Mouse (Mus musculus) adrenal gland, adult 10 weeks (tissue): ENCODE results near the gene Copz2. TPM values are rescaled to one million over a fixed set of nuclear protein-coding genes. Genes with fewer than 3 reads are reported as not detected.

ENCODE experiments used
- polyA plus RNA-seq: library from polyadenylated mRNA; stranded (reverse); fragments of 350-450 nt; fragmentation: Illumina TruSeq; extraction: RNeasy Lipid Tissue Mini Kit (QIAGEN cat#74804); gene quantifications from one replicate; pipeline ENCODE4 v1.2.3, GENCODE M21; 2014; ENCODE audit warnings: low read depth, low replicate concordance

The Copz2 gene
- polyA plus RNA-seq = 21.8 TPM

DNA sequence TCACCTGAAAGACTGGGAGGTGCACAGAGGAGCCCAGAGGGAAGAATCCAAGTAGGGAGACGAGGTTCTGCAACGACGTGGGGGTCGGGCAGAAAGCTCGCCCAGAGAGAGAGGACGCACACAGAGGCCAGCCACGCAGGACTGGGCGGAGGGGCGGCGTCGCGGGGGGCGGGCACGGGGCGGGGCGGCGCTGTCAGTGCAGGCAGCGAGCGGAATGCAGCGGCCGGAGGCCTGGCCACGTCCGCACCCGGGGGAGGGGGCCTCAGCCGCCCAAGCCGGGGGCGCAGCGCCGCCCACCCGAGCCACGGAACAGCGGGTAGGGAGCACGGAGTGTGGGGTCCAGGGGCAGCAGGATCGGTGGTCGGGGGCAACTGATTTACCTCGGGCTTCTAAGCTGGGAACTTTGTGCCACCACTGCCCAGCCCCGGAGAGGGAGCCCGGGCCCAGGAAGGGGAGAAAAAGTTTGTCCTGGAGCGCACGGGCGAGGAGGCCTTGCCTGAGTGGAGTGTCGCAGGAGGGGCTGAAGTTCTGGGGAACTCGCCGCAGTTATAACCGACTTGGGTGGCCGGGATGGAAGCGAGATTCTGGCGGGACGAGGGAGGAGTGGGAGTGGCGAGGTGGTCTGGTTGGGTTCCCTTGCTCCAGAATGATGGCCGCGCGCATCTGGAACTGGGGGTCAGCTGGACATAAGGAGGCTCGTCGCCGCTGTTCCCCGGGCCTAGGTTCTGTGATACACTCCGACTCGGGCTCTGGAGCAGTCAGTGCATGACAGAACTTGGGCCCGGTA, at the start of gene Copz2:
Gene Copz2, plus strand, starts transcription at position 190 of the 787 bp plus-strand sequence.

GRCm38 (mm10) chr11:96829813-96830538, 19.7 kb upstream of the Copz2 start, which contains the start of gene Nfe2l1:
Gene Nfe2l1, minus strand, starts transcription at chr11:96829968.

Other genes starting within 250 kb of the Copz2 start
- gene Snx11, start 72.3 kb upstream of the Copz2 start, polyA plus RNA-seq = 4.1 TPM
- 85.1 TPM for gene Cbx1, start 60.7 kb upstream of the Copz2 start, polyA plus RNA-seq
- 121 TPM for gene Nfe2l1, start 19.9 kb upstream of the Copz2 start, polyA plus RNA-seq
- gene Cdk5rap3, start 66.6 kb downstream of the Copz2 start, polyA plus RNA-seq = 16.9 TPM
- gene Prr15l, start 78.2 kb downstream of the Copz2 start, polyA plus RNA-seq = not detected
- gene Pnpo, start 94.1 kb downstream of the Copz2 start, polyA plus RNA-seq = 11.4 TPM
- 4.9 TPM for gene Sp2, start 133.1 kb downstream of the Copz2 start, polyA plus RNA-seq
- gene Sp6, start 163.5 kb downstream of the Copz2 start, polyA plus RNA-seq = not detected
- gene Scrn2, start 180.1 kb downstream of the Copz2 start, polyA plus RNA-seq = not detected
- not detected for gene Lrrc46, start 191.5 kb downstream of the Copz2 start, polyA plus RNA-seq
- gene Mrpl10, start 191.7 kb downstream of the Copz2 start, polyA plus RNA-seq = 28.6 TPM
- gene Osbpl7, start 200.8 kb downstream of the Copz2 start, polyA plus RNA-seq = not detected